Mouse (Mus musculus) forelimb bud, embryonic 11.5 days (tissue): Measurements from ENCODE around the gene Hfe2.
A peak's percentile ranks its signal among the peaks of the same experiment; 100 is the strongest.

Experiments used
- DNase-seq: peaks from one replicate; pipeline ENCODE4 v3.0.0-alpha.2; 2012; ENCODE audit warnings: low read depth, low spot score

Hfe2 gene

DNA sequence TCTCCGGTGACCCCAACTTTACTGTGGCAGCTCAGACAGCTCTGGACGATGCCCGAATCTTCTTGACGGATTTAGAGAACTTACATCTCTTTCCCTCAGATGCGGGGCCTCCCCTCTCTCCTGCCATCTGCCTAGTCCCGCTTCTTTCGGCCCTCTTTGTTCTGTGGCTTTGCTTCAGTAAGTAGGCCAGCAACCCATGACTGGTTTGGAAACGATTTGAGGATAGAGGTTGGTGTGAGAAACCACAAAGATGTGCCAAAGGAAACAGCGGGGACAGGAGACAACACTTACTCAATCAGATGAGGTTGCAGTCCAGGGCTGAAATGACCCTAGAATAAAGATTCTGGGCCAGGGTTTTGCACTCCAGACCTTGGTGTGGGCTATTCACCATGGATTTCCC lies 3.5 kb downstream of the Hfe2 start:
- no peak for DNase-seq

DNA sequence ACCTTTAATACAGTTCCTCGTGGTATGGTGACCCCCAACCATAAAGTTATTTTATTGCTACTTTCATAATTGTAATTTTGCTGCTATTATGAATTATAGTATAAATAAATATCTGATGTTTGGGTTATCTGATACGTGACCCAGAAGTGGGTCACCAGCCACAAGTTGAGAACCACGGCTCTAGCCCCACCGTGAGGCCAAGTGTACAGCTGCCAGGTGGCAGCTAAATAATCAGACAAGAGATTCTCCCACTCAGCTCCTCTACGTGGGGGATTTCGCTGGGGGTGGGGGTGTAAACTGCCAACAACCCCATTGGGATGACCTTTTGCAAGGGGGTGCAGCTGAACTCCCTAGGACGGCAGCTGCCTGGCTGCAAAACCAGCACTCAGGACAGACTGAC lies 7.1 kb downstream of the Hfe2 start:
- DNase-seq: no peak

DNA sequence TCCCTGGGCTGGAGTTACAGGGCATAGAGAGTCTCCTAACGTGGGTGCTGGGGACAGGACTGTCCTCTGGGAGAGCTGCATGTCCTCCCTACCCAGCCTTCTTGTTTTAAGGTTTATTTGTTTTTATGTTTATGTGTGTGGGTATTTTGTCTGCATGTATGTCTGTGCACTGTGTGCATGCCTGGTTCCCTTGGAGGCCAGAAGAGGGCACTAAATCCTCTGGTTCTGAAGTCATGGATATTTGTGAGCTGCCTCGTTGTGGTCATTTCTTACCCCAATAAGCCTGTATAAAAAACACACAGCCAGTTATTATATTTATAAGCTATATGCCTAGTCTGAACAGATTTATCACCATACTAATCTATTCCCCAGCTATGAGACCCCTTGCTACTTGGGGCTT lies 9.3 kb downstream of the Hfe2 start:
- DNase-seq: no peak

GRCm38 (mm10) chr3:96539316-96539715 lies 14.3 kb downstream of the Hfe2 start:
- DNase-seq: no peak

DNA sequence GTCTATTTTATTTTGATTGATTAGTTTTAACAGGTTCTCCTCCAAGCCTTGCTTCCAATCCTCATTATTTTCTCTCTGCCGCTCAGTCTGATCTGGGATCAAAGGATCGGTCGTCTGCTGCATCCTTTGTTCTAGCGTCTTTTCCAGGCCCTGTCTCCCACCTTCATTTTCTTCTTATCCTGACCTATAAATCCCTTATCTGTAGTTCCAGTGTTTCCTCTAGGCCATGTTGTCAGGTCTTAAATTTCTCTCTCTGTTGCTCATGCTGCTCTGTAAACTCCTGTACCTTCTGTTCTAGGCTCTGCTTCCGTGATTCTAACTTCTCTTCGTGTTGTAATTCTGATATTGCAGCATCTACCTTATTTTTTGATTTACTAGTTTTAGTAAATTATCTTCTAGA lies 15.8 kb downstream of the Hfe2 start:
- no peak for DNase-seq

GRCm38 (mm10) chr3:96541328-96542078 lies 16.5 kb downstream of the Hfe2 start:
- no peak for DNase-seq

DNA sequence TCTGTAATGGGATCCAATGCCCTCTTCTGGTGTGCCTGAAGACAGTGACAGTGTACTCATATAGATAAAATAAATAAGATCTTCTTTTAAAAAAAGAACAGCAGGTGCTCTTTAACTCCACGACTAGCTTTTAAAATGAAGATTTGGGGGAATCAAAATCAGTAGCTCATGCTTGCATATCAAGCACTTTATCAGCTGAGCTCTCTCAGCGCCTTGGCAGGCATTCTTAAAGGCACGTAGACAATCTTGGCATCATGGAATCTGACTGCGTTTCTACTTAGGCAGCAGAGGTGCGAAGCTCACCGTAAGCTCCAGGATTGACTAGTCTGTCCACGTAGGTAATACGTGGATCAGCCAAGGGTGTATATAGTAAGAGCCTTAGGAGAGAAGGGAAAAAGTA lies 17.6 kb downstream of the Hfe2 start:
- DNase-seq: no peak

DNA sequence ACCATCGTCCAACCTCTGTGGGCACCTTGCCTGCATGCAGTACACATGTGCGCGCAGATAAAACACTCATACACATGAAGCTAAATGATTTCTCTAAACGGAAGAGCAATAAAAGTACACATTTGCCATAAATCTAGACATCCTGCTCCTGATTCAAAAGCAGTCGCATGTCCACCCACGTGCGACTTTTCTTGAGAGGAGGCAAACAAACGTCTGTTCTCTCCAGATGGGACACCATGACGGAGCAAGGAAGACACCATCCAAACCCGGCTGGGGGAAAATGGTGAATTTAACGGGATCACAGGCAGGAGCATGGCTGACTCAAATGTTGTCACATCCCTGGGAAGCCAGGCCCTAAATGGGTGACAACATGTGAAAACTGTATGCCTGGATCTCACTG lies 18.4 kb downstream of the Hfe2 start:
- no peak for DNase-seq

- no peak for DNase-seq
Measured at GRCm38 (mm10) chr3:96545565-96545964, 20.6 kb downstream of the Hfe2 start.

GRCm38 (mm10) chr3:96546880-96547279 lies 21.9 kb downstream of the Hfe2 start:
- DNase-seq: no peak

- peak; percentile 65 for DNase-seq
Measured at GRCm38 (mm10) chr3:96547389-96547960, 22.5 kb downstream of the Hfe2 start.

GRCm38 (mm10) chr3:96548824-96549223 lies 23.9 kb downstream of the Hfe2 start:
- no peak for DNase-seq

DNA sequence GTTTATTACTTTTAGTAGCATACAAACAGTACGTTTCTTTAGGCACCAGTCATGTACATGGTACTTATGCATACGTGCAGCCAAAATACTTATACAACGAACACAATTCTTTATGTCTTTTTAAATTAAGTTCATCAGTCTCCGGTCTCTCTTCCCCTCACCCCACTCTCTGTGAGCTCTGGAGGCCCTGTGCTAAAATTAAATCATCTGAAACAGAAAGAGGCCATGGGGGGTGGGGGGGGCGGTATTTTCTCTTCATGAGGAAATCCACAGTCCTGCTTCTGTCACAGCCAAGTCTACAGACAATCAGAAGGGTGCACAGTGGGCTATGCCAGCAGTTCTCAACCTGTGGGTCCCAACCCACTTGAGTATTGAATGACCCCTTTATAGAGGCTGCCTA lies 24.4 kb downstream of the Hfe2 start:
- DNase-seq: no peak

DNA sequence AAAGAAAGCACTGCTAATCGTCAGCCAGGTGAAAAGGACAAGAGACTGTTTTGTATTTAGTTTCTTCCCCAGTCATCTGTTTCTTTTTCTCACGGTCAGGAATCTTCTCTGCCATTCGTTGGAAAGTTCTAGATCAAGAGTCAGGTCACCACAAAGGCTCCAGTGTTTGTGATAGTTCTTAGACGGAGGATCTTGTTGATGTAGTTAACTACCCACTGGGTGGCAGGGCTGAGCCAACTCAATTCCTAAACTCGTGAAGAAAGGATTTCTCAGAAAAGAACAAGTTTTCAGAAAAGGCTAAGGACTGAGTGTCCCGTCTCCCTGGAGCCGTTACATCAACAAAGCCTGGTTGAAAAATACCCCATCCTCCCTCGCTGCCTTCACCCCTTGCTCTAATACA lies 26.2 kb downstream of the Hfe2 start:
- peak; percentile 55 for DNase-seq

DNA sequence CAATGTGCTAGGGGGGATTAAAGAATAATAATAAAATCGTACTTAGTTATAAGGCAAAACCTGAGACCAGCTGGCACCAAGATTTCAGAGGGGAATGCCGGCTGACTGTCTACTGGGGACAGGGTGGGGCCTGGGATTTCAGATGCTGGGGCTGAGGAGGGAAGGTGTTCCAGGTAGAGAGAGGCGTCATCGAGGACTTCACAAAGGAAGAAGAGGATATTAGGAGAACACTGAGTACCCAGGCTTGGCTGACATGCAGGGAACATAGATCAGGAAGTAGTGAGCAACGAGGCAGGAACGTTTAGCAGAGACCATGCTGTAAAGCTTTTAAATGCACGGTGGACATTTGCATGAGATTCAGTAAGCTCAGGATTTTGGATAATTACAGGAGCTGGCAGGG lies 26.9 kb downstream of the Hfe2 start:
- no peak for DNase-seq

GRCm38 (mm10) chr3:96553601-96554000 lies 28.6 kb downstream of the Hfe2 start:
- DNase-seq: no peak

DNA sequence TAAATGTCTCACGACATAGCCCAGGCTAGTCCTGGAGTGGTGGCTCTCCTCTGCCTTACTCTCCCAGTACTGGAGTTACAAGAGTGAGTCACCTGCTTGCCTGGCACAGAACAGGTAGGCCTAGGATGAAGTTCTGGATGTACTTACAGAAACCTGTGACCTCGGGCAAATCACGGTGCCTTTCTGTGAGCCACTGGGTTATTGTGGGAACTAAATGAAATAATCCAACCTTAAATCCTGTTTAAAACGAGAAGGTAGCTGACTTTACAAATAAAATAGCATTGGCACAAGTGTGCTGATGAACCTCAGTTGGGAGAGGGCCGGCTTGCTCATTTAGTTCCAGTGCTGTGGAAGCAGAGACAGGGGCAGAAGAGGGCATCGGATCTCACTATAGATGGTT lies 29.3 kb downstream of the Hfe2 start:
- DNase-seq: no peak

GRCm38 (mm10) chr3:96555041-96555596 lies 30.1 kb downstream of the Hfe2 start:
- no peak for DNase-seq

GRCm38 (mm10) chr3:96555999-96556614 lies 31.1 kb downstream of the Hfe2 start:
- no peak for DNase-seq

DNA sequence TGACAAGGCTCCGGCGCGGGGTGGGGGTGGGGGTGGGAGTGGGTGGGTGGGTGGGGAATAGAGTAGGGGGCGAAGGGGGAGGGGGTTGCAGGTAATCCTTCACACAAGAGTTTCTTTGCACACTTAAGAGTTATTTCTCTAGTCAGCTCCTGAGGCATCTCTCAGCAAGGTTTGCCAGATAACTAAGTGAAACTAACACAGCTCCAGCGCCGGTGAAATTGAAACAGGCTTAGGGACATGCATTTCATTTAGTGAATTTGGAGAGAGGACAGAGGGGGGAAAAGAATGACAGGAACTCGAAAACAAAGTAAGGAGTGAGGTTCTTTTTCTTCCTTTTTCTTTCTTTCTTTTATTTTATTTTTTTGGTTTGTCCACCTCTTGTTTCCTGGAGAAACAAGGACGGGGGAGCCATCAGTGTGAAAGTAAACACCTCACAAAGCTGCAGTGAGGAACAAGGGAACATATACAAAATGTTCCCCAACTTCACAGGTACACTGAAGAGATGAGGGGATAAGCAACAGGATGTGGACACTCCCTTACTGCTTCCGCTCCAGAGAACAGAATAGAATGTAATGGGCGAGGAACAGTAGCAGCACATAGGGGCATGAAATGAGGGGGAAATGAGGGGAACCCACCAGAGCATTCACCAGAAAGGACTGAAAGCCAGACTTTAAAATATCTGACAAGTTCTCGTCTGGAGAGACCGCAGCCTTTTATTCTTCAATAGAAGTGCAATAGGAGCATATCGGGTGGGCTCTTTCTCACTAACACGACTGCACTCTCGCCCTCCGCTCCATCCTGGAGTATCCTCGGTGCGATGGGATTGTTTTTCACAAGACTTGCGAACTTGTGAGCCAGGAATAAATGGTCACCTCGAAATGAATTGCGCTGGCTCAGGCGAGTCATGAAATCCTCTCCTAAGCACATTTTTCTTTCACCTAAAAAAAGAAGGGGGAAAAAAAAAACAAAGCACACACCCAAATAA lies 32.0 kb downstream of the Hfe2 start:
- no peak for DNase-seq

DNA sequence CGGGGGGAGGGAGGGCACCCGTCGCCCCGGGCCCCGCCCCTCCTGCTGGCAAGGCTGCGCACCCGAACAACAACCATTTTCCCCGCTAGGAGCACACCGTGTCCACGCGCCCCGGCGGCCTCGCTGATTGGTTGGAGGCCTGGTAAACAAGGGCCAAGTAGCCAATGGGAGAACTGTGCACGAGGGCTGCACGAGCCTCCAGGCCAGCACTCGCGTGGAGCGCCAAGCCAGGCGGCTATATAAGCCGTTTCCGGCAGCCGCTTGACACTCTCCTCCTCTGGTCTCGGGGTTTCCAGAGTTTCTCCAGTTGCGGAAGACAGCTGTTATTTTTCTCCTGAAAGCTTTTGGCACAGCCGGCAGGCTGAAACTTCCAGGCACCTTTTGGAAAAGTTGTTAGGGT lies 32.7 kb downstream of the Hfe2 start, which contains the start of gene Txnip:
Gene Txnip (plus strand): TSS at position 264 of the 400 bp plus-strand sequence.
- peak; percentile 99 for DNase-seq

DNA sequence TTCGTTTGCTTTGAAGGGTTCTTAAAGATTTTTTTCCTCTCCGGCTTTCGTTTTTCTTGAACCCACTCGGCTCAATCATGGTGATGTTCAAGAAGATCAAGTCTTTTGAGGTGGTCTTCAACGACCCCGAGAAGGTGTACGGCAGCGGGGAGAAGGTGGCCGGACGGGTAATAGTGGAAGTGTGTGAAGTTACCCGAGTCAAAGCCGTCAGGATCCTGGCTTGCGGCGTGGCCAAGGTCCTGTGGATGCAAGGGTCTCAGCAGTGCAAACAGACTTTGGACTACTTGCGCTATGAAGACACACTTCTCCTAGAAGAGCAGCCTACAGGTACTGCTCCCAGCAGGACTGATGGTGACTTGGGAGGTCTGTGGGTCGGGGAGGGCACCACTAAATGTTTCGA lies 33.2 kb downstream of the Hfe2 start:
- DNase-seq: no peak
